Mouse (Mus musculus): ENCODE measurements around the gene Cxcr2.

DNA sequence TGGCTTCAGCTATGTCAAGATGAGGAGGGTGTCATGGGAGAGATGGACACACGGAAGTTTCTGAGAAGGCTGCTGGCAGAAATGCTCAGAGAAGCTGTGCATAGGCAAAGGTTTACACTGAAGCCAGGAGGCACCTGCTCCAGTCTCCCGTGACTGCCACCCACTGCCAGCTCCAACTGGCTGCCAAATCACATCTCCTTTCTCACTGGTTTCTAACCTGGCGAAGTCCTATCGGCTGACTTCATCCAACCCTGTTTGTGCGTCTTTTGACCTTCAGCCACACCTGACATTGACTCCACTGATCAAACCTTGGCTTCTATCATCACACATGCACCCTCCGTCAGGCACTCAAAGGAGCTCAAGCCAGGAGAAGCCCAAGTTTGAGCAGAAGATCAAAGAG lies 35.9 kb upstream of the Cxcr2 start:
- TF ChIP-seq CTCF (IDR thresholded peaks at IDR 0.05; ENCODE audit: low read depth, low read length), result no peak
- no peak for TF ChIP-seq GATA2 (IDR thresholded peaks at IDR 0.05; ENCODE audit: borderline replicate concordance, low read depth, low read length)
